Mouse (Mus musculus) cerebellum, adult 2 months (tissue): ENCODE measurements at regions not wholly inside any gene's neighbourhood (a gene's known extent, or its start where the extent isn't known, plus 50 kb on each side); places are given as distances from the start of the nearest gene placed in this dataset.

Experiments
- CTCF ChIP-seq: fragments of 200-500 bp; IDR thresholded peaks from 2 replicates; pipeline ENCODE4 v1.5.1; 2011; ENCODE audit warnings: low read depth, mild to moderate bottlenecking, control low read depth, low read length, moderate library complexity, borderline replicate concordance; ENCODE audit not compliant: insufficient read depth
- POLR2A ChIP-seq: fragments of 200-500 bp; IDR thresholded peaks from 2 replicates; pipeline ENCODE4 v1.6.1; 2011; ENCODE audit warnings: low read length, control low read depth, borderline replicate concordance; ENCODE audit not compliant: insufficient read depth

GRCm38 (mm10) chr12:59623147-59623546, 403.6 kb upstream of the Fbxo33 start:
- TF ChIP-seq POLR2A = no peak
- TF ChIP-seq CTCF = no peak
